Mouse (Mus musculus) heart, embryonic 12.5 days (tissue): ENCODE data around the gene Cd28. TPM values are rescaled to one million over a fixed set of nuclear protein-coding genes. Genes with fewer than 3 reads are reported as not detected.

ENCODE experiments used
- ATAC-seq: fragments of 200-750 bp; cut with Nextera tagmentation; 2 replicates; pipeline ENCODE4 v1.8.0; 2017; ENCODE audit warnings: moderate TSS enrichment, moderate library complexity; ENCODE audit not compliant: insufficient number of reproducible peaks, low FRiP score
- H3K27ac ChIP-seq: fragments of 300-500 bp; sonication (generic); 2 replicates; pipeline ENCODE4 v1.5.1; 2016; ENCODE audit warnings: mild to moderate bottlenecking, moderate library complexity; ENCODE audit not compliant: poor library complexity, severe bottlenecking
- H3K27me3 ChIP-seq: fragments of 300-500 bp; sonication (generic); replicated peaks from 2 replicates; pipeline ENCODE4 v1.6.1; 2016; ENCODE audit warnings: mild to moderate bottlenecking, moderate library complexity
- H3K36me3 ChIP-seq: fragments of 300-500 bp; sonication (generic); 2 replicates; pipeline ENCODE4 v1.6.1; 2016; ENCODE audit warnings: mild to moderate bottlenecking, moderate library complexity
- H3K4me1 ChIP-seq: fragments of 300-500 bp; sonication (generic); replicated peaks from 2 replicates; pipeline ENCODE4 v1.6.1; 2016; ENCODE audit warnings: mild to moderate bottlenecking
- H3K4me2 ChIP-seq: fragments of 300-500 bp; sonication (generic); 2 replicates; pipeline ENCODE4 v1.6.1; 2016; ENCODE audit warnings: mild to moderate bottlenecking, moderate library complexity
- H3K4me3 ChIP-seq: fragments of 300-500 bp; sonication (generic); 2 replicates; pipeline ENCODE4 v1.5.1; 2016; ENCODE audit warnings: mild to moderate bottlenecking
- H3K9ac ChIP-seq: fragments of 300-500 bp; sonication (generic); 2 replicates; pipeline ENCODE4 v1.6.1; 2016; ENCODE audit warnings: mild to moderate bottlenecking, moderate library complexity
- H3K9me3 ChIP-seq: fragments of 300-500 bp; sonication (generic); replicated peaks from 2 replicates; pipeline ENCODE4 v1.6.1; 2016; ENCODE audit warnings: mild to moderate bottlenecking, moderate library complexity
- WGBS: fragments of 180-500 bp; shearing (Covaris S2); methylation state at CpG from one replicate; pipeline ENCODE4 v1.1.7; 2016; 5-methylcytosine and 5-hydroxymethylcytosine counted together
- polyA plus RNA-seq: library from polyadenylated mRNA; unstranded; fragments of >200 nt; fragmentation: Nextera tagmentation; extraction: Ambion mirVana; gene quantifications from 2 replicates; pipeline ENCODE4 v1.2.1, GENCODE M21; 2016

The Cd28 gene
- polyA plus RNA-seq, 1 experiment from 2014 or later, result 0.17 TPM

- no peak for ATAC-seq
- no peaks in the 10 kb centered on the region for H3K36me3 ChIP-seq
- no peak overlapping the region for H3K4me3 ChIP-seq
- H3K4me2 ChIP-seq, result no peak overlapping the region
- no peaks in the 10 kb centered on the region for H3K27me3 ChIP-seq
- H3K9ac ChIP-seq, result no peak overlapping the region
- H3K27ac ChIP-seq, result no peak overlapping the region
- peaks cover 17% of the 10 kb centered on the region for H3K4me1 ChIP-seq
- 88% methylated on average over 2 of the region's 2 CpGs for WGBS
- H3K9me3 ChIP-seq, result no peaks in the 10 kb centered on the region
These were observed 103.4 kb downstream of the Cd28 start for GRCm38 (mm10) chr1:60819993-60820392.

- Histone ChIP-seq H3K27me3 (no peaks in the 10 kb centered on the region), H3K4me2 (no peak overlapping the region), H3K4me3 (no peak overlapping the region), H3K27ac (no peak overlapping the region), H3K4me1 (peaks cover 17% of the 10 kb centered on the region), H3K36me3 (no peaks in the 10 kb centered on the region), H3K9me3 (no peaks in the 10 kb centered on the region), H3K9ac (no peak overlapping the region)
- WGBS, result 79% methylated on average over 2 of the region's 2 CpGs
- no peak for ATAC-seq
These were observed 104.4 kb downstream of the Cd28 start for GRCm38 (mm10) chr1:60820981-60821380.

GRCm38 (mm10) chr1:60821590-60821989 lies 105.0 kb downstream of the Cd28 start:
- Histone ChIP-seq H3K27me3 (no peaks in the 10 kb centered on the region), H3K27ac (no peak overlapping the region), H3K9ac (no peak overlapping the region), H3K36me3 (no peaks in the 10 kb centered on the region), H3K4me2 (no peak overlapping the region), H3K4me1 (peaks cover 15% of the 10 kb centered on the region), H3K9me3 (no peaks in the 10 kb centered on the region), H3K4me3 (no peak overlapping the region)
- no peak for ATAC-seq
- WGBS, result 38% methylated on average over 3 of the region's 3 CpGs

Other genes with a start within 250 kb of the Cd28 start
- 72.9 and 76.5 TPM in 2 replicates for gene Raph1, start 149.7 kb upstream of the Cd28 start, polyA plus RNA-seq
- not detected in 2 replicates for gene Ctla4, start 170.2 kb downstream of the Cd28 start, polyA plus RNA-seq